Mouse (Mus musculus) left cerebral cortex, adult 2 months (tissue): ENCODE results near the gene Bnip2. TPM values are rescaled to one million over a fixed set of nuclear protein-coding genes. Genes with fewer than 3 reads are reported as not detected.

ENCODE experiments used
- DNase-seq, 2 experiments: peaks; one replicate each; pipeline ENCODE4 v3.0.0; 2021 to 2022; ENCODE audit warnings: low spot score in 2 of 2, mixed read lengths in 1 of 2; ENCODE audit errors: extremely low spot score in 1 of 2
- H3K27ac ChIP-seq: fragments of 200-600 bp; 2 replicates; pipeline ENCODE4 v1.8.1; 2022
- H3K4me3 ChIP-seq: fragments of 200-600 bp; 2 replicates; pipeline ENCODE4 v1.8.1; 2022
- CTCF ChIP-seq: fragments of 200-600 bp; IDR thresholded peaks from 2 replicates; pipeline ENCODE4 v1.8.1; 2022; ENCODE audit warnings: antibody characterized with exemption, mild to moderate bottlenecking, moderate library complexity
- intact Hi-C: fragments of 180-260 bp; cut with DNase I; formaldehyde crosslinking; loops from one replicate; pipeline ENCODE4 v1.15.1; 2025
- total RNA-seq, 2 experiments: library from RNA; stranded (reverse); gene quantifications; 2 replicates each; pipeline ENCODE4 v1.2.3; 2021

Bnip2 gene
- total RNA-seq, 2 experiments from 2014 or later: 42.9 to 43.2 TPM

GRCm38 (mm10) chr9:69988706-69989302 lies 462 bp upstream of the Bnip2 start:
- H3K27ac ChIP-seq: peak overlapping the region; percentile 95
- DNase-seq: no peak
- peak overlapping the region; percentile 97 for H3K4me3 ChIP-seq
- no peak for TF ChIP-seq CTCF
- intact Hi-C loops: loop anchor here (10.0 kb wide), 1 partner anchor 214 kb away; no protein-coding TSS in a partner anchor

DNA sequence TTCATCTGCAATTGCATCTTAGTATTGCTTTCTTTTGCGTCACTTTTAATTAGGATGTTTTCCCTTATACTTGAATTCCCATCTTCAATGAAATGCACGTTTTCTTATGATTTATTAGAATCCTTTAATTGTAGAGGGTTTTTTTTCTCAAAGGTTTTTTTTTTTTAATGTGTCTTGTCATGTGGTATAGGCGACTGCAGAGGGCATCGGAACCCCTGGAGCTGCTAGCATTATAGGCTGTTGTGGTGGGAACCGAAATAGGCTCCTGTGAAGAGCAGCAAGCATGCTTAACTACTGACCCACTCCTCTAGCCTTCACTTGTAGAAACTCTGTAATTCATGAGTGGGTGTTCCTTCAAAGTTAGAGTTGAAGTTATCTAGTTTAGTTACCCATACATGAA lies 1.1 kb downstream of the Bnip2 start:
- H3K27ac ChIP-seq: no peak overlapping the region; the same call in 1 of the 2 replicates
- no peak for TF ChIP-seq CTCF
- DNase-seq: no peak

DNA sequence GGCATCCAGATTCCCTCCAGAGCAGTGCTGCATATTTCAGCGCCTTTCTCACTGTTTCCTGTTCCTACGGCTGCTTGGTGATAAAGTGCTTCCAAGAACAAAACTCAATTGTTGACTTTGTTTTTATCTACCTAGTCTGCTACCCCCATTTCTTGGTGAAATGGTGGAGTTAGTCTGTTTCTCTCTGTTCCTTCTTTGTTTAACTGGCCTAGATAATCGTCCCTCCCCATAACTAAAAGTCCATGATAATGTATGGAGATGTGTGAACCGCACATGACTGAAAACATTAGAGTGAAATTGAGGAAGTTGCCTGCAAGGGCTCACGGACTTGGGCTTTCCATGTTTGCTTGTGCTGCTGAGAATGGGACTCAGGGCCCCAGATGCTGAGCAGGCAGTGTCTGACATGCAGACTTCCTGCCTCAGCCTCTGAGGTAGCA lies 3.6 kb downstream of the Bnip2 start:
- intact Hi-C loops: no loop called here
- TF ChIP-seq CTCF: no peak
- DNase-seq: no peak
- no peak overlapping the region for H3K27ac ChIP-seq
- H3K4me3 ChIP-seq: no peak overlapping the region

More for the DNA sequence above, 1.1 kb downstream of the Bnip2 start:
- intact Hi-C loops: no loop called here
- H3K4me3 ChIP-seq: peak overlapping the region; percentile 97

GRCm38 (mm10) chr9:69993479-69993878 lies 4.2 kb downstream of the Bnip2 start:
- no peak overlapping the region for H3K27ac ChIP-seq
- TF ChIP-seq CTCF: no peak
- no peak for DNase-seq
- no peak overlapping the region for H3K4me3 ChIP-seq
- intact Hi-C loops: no loop called here

GRCm38 (mm10) chr9:69994547-69994946 lies 5.3 kb downstream of the Bnip2 start:
- H3K4me3 ChIP-seq: no peak overlapping the region

DNA sequence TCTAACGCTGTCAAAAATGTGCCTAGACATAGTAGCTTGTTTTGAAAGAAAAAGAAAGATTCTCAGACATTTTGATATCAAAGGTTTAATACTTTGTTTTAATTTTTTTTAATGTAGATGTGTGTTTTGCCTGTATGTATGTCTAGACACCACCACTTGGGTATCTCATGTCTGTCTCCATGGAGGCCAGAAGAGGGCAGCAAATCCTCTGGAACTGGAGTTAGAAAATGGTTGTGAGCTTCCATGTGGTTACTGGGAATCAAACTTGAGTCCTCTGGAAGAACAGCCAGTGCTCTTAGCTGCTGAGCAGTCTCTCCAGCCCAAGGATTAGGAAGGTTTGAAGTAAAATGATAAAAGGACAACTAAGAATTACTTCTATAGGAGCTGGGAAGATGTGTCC lies 10.1 kb downstream of the Bnip2 start:
- peak; percentile 37 for TF ChIP-seq CTCF
- no peak for DNase-seq
- H3K27ac ChIP-seq: no peak overlapping the region
- no peak overlapping the region for H3K4me3 ChIP-seq
- intact Hi-C loops: no loop called here

More at GRCm38 (mm10) chr9:69994547-69994946, 5.3 kb downstream of the Bnip2 start:
- no peak overlapping the region for H3K27ac ChIP-seq
- intact Hi-C loops: no loop called here
- no peak for DNase-seq
- no peak for TF ChIP-seq CTCF

DNA sequence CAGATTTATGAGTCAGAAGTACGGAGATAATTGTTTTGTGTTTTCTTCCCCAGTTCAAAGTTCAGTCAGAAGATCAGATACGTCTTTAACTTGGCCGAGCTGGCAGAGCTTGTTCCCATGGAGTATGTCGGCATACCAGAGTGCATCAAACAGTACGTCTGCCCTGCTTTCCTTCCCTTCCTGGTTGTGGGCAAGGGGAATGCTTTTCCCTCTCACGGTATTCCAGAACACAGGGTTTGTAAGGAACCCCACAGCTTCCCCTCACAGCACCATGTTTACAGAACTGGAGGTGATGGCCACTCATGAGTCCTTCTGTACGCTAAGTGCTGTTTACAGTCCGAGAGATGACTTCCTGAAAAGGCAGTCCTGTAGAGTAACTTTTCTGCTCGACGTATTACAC lies 14.2 kb downstream of the Bnip2 start:
- no peak for DNase-seq
- Histone ChIP-seq H3K4me3 (no peak overlapping the region), H3K27ac (no peak overlapping the region)
- intact Hi-C loops: no loop called here
- TF ChIP-seq CTCF: no peak

DNA sequence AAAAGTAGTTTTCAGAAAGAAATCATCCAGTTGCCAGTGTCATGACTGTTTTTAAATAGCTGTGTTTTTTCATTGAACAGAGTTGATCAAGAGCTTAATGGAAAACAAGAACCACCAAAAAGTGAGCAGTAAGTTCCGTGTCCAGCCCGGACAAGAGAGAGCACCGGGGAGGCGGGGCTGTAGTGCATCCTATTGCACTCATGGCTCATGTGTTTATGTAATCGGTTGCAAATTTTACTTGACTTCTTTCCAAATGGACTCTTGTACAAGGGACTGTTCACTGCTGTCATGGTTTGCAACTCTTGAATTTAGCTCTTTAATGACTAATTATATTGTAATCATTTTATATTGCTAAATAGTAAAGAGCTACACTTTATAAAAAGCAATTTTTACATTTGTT lies 17.7 kb downstream of the Bnip2 start:
- intact Hi-C loops: no loop called here

DNA sequence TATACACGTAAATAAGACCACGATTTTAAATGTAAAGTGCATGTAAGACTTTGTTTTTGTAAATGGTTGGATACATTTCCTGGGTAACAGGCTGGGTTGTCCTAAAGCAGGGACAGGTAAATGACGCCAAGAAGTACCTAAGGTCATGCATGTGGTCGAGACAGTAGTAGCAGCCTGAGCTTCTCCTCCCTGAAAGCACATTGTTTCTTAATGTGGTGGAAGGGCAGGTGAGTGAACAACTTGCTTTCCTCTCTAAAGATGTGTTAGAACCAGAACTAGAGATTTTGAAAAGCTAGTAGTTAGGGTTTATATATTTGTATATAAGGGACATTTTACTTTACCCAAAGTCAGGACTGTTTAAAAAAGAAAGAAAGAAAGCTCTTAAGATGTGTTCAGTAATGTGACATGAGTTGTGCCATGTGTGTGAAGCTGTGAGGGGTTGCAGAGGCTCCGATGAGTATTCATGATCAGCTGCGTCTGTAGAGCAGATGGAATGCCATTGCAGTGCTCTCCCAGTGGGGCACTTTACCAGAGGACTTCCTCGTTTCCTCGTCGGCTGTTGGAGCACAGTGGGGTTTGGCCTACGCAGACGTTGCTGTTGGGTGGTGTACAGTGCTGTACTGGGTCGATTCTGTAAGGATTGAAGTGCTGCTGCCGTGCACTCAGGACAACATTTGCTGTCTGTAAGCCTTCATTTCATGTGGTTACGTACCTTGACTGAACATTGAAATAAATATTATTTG lies 18.4 kb downstream of the Bnip2 start:
- Histone ChIP-seq H3K27ac (no peak overlapping the region), H3K4me3 (no peak overlapping the region)
- no peak for DNase-seq
- intact Hi-C loops: no loop called here
- TF ChIP-seq CTCF: no peak

More for the DNA sequence above, 17.7 kb downstream of the Bnip2 start:
- Histone ChIP-seq H3K27ac (no peak overlapping the region), H3K4me3 (no peak overlapping the region)
- no peak for TF ChIP-seq CTCF
- no peak for DNase-seq

DNA sequence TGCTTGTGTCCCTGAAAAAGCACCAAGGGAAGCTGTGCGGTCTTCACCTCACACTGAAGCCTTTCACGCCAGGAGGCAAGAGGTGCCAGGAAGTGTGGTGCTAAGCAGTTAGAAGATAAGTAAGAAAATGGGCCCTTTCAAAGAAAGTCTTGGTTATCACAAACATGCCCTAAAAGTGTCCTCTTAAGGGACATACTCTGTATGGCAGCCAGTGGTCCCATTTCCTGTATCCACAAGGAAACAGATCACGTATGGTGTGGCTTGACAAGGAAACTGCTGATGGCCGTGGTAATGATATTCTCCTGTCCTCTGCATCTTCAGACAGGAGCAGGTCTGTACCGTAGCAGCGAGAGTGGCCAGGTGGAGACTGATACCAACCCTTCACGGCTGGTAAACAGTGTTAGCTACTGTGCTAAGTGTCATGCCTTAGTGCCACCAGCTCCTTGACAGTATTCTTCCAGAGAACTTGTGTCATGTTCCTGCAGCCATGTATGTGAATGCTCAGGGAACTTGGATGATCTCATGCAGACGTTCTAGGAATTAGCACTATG lies 20.6 kb downstream of the Bnip2 start:
- TF ChIP-seq CTCF: no peak
- no peak for DNase-seq
- Histone ChIP-seq H3K27ac (no peak overlapping the region), H3K4me3 (no peak overlapping the region)
- intact Hi-C loops: loop anchor here (10.0 kb wide), 1 partner anchor 495 kb away; the partner anchor contains the start of gene Rnf111

- no peak for TF ChIP-seq CTCF
- DNase-seq: no peak
- Histone ChIP-seq H3K4me3 (no peak overlapping the region), H3K27ac (no peak overlapping the region)
- intact Hi-C loops: loop anchor here (10.0 kb wide), 1 partner anchor 494 kb away; the partner anchor contains the start of gene Rnf111
Measured at GRCm38 (mm10) chr9:70010781-70011473, 21.7 kb downstream of the Bnip2 start.
